Mouse (Mus musculus) frontal cortex, postnatal 10 days (tissue): ENCODE results near the gene Tsc2.
A peak's percentile ranks its signal among the peaks of the same experiment; 100 is the strongest.

Source experiments
- DNase-seq, 2 experiments: peaks; one replicate each; pipeline ENCODE4 v3.0.0; 2022; ENCODE audit warnings: low spot score in 2 of 2, mixed read lengths in 1 of 2

Gene Tsc2

GRCm38 (mm10) chr17:24569837-24570236 is 62.6 kb downstream of the Tsc2 start:
- no peak for DNase-seq

GRCm38 (mm10) chr17:24567034-24567779 is 65.2 kb downstream of the Tsc2 start:
- no peak for DNase-seq

- no peak for DNase-seq
These were observed 66.6 kb downstream of the Tsc2 start for GRCm38 (mm10) chr17:24565792-24566191.

- DNase-seq, result no peak
These were observed 67.3 kb downstream of the Tsc2 start for GRCm38 (mm10) chr17:24565092-24565491.

GRCm38 (mm10) chr17:24564422-24564821 is 68.0 kb downstream of the Tsc2 start:
- DNase-seq, result no peak

GRCm38 (mm10) chr17:24563638-24564037 is 68.8 kb downstream of the Tsc2 start:
- no peak for DNase-seq

GRCm38 (mm10) chr17:24561592-24561991 is 70.8 kb downstream of the Tsc2 start:
- no peak for DNase-seq

GRCm38 (mm10) chr17:24560301-24561028 is 72.0 kb downstream of the Tsc2 start:
- no peak for DNase-seq

GRCm38 (mm10) chr17:24559146-24559545 is 73.3 kb downstream of the Tsc2 start:
- no peak for DNase-seq

GRCm38 (mm10) chr17:24558600-24559099 is 73.8 kb downstream of the Tsc2 start:
- DNase-seq, result no peak

GRCm38 (mm10) chr17:24557091-24557490 is 75.3 kb downstream of the Tsc2 start:
- no peak for DNase-seq

GRCm38 (mm10) chr17:24551050-24551444 is 81.4 kb downstream of the Tsc2 start:
- DNase-seq, result no peak

- DNase-seq, result peak; percentile 76 to 78
These were observed 81.9 kb downstream of the Tsc2 start for GRCm38 (mm10) chr17:24550416-24551049.

GRCm38 (mm10) chr17:24549618-24550415 is 82.6 kb downstream of the Tsc2 start, which contains the start of gene Pkd1:
Gene Pkd1, plus strand, starts transcription at chr17:24549834.
- DNase-seq, result peak; percentile 99

GRCm38 (mm10) chr17:24548921-24549617 is 83.4 kb downstream of the Tsc2 start:
- DNase-seq, result peak in 1 of 2 experiments; percentile 38

- DNase-seq, result peak in 1 of 2 experiments; percentile 6
These were observed 84.0 kb downstream of the Tsc2 start for GRCm38 (mm10) chr17:24548435-24548834.

GRCm38 (mm10) chr17:24546234-24546633 is 86.2 kb downstream of the Tsc2 start:
- DNase-seq, result no peak
